Mouse (Mus musculus): Measurements from ENCODE around the gene Tarm1. TPM values are rescaled to one million over a fixed set of nuclear protein-coding genes. Genes with fewer than 3 reads are reported as not detected.

The Tarm1 gene
- not detected in 2 replicates for total RNA-seq (2014; rRNA removed)
- 0.10 TPM in 1 of 2 replicates, not detected in the other for polyA plus RNA-seq (2015; fragmentation: Nextera tagmentation; extraction: Ambion mirVana)

- Histone ChIP-seq H3K27ac (no peak within 1 kb of the TSS), H3K4me2 (ENCODE audit: low read depth, low read length) (no peak within 1 kb of the TSS), H3K4me3 (ENCODE audit: low read length) (no peak within 1 kb of the TSS), H3K9me3 (ENCODE audit: low read length) (no peaks in the 10 kb centered on the region; the same call in 1 of the 2 replicates), H3K36me3 (ENCODE audit: insufficient read depth, low read length) (no peaks in the 10 kb centered on the region), H3K4me1 (ENCODE audit: insufficient read depth, low read length) (no peaks in the 10 kb centered on the region), H3K27me3 (ENCODE audit: insufficient read depth, low read length) (no peaks in the 10 kb centered on the region), H3K9ac (replicated peaks; ENCODE audit: low read length) (no peak within 1 kb of the TSS)
- DNase-seq (ENCODE audit: low spot score) (no peak), ATAC-seq (no peak)
- TF ChIP-seq CTCF (IDR thresholded peaks at IDR 0.05; ENCODE audit: low read depth) = no peak
- WGBS = 89% methylated on average over 6 of the region's 6 CpGs
These were observed at the start of gene Tarm1 for GRCm38 (mm10) chr7:3502439-3502838. Tarm1 (minus strand) TSS chr7:3502624.

GRCm38 (mm10) chr7:3505913-3506312, 3.5 kb upstream of the Tarm1 start:
- no peaks in the 10 kb centered on the region; the same call in 1 of the 2 replicates for H3K9me3 ChIP-seq (ENCODE audit: low read length)
- no peaks in the 10 kb centered on the region for H3K36me3 ChIP-seq (ENCODE audit: insufficient read depth, low read length)
- 80% methylated on average over 3 of the region's 3 CpGs for WGBS
- TF ChIP-seq CTCF (IDR thresholded peaks at IDR 0.05; ENCODE audit: low read depth) = no peak
- ATAC-seq (no peak), DNase-seq (ENCODE audit: low spot score) (no peak)
- no peak overlapping the region for H3K4me3 ChIP-seq (ENCODE audit: low read length)
- H3K27me3 ChIP-seq (ENCODE audit: insufficient read depth, low read length) = no peaks in the 10 kb centered on the region
- no peaks in the 10 kb centered on the region for H3K4me1 ChIP-seq (ENCODE audit: insufficient read depth, low read length)
- H3K27ac ChIP-seq = no peak overlapping the region
- H3K9ac ChIP-seq (replicated peaks; ENCODE audit: low read length) = no peak overlapping the region
- H3K4me2 ChIP-seq (ENCODE audit: low read depth, low read length) = no peak overlapping the region

GRCm38 (mm10) chr7:3500406-3500805, 2.0 kb downstream of the Tarm1 start:
- TF ChIP-seq CTCF (IDR thresholded peaks at IDR 0.05; ENCODE audit: low read depth) = no peak
- H3K36me3 ChIP-seq (ENCODE audit: insufficient read depth, low read length) = no peaks in the 10 kb centered on the region
- H3K4me3 ChIP-seq (ENCODE audit: low read length) = no peak overlapping the region
- 91% methylated on average over 1 of the region's 1 CpGs for WGBS
- no peak overlapping the region for H3K9ac ChIP-seq (replicated peaks; ENCODE audit: low read length)
- DNase-seq (ENCODE audit: low spot score) (no peak), ATAC-seq (no peak)
- no peaks in the 10 kb centered on the region for H3K27me3 ChIP-seq (ENCODE audit: insufficient read depth, low read length)
- no peak overlapping the region for H3K4me2 ChIP-seq (ENCODE audit: low read depth, low read length)
- H3K4me1 ChIP-seq (ENCODE audit: insufficient read depth, low read length) = no peaks in the 10 kb centered on the region
- H3K27ac ChIP-seq = no peak overlapping the region
- H3K9me3 ChIP-seq (ENCODE audit: low read length) = no peaks in the 10 kb centered on the region; the same call in 1 of the 2 replicates

- 91% methylated on average over 6 of the region's 6 CpGs for WGBS
- no peak for TF ChIP-seq CTCF (IDR thresholded peaks at IDR 0.05; ENCODE audit: low read depth)
- Histone ChIP-seq H3K27me3 (ENCODE audit: insufficient read depth, low read length) (no peaks in the 10 kb centered on the region), H3K4me2 (ENCODE audit: low read depth, low read length) (no peak overlapping the region), H3K4me1 (ENCODE audit: insufficient read depth, low read length) (no peaks in the 10 kb centered on the region), H3K36me3 (ENCODE audit: insufficient read depth, low read length) (no peaks in the 10 kb centered on the region), H3K9ac (replicated peaks; ENCODE audit: low read length) (no peak overlapping the region), H3K4me3 (ENCODE audit: low read length) (no peak overlapping the region), H3K9me3 (ENCODE audit: low read length) (no peaks in the 10 kb centered on the region), H3K27ac (no peak overlapping the region)
- no peak for DNase-seq (ENCODE audit: low spot score)
- ATAC-seq = no peak
These were observed 20.3 kb downstream of the Tarm1 start for GRCm38 (mm10) chr7:3481948-3482608.

GRCm38 (mm10) chr7:3476728-3477127, 25.7 kb downstream of the Tarm1 start:
- TF ChIP-seq CTCF (IDR thresholded peaks at IDR 0.05; ENCODE audit: low read depth) = no peak
- H3K27ac ChIP-seq = no peak overlapping the region
- no peaks in the 10 kb centered on the region for H3K9me3 ChIP-seq (ENCODE audit: low read length)
- no peak overlapping the region for H3K4me2 ChIP-seq (ENCODE audit: low read depth, low read length)
- no peaks in the 10 kb centered on the region for H3K36me3 ChIP-seq (ENCODE audit: insufficient read depth, low read length)
- DNase-seq (ENCODE audit: low spot score) (no peak), ATAC-seq (no peak)
- no peaks in the 10 kb centered on the region for H3K27me3 ChIP-seq (ENCODE audit: insufficient read depth, low read length)
- WGBS = 71% methylated on average over 5 of the region's 5 CpGs
- no peaks in the 10 kb centered on the region for H3K4me1 ChIP-seq (ENCODE audit: insufficient read depth, low read length)
- H3K4me3 ChIP-seq (ENCODE audit: low read length) = no peak overlapping the region
- H3K9ac ChIP-seq (replicated peaks; ENCODE audit: low read length) = no peak overlapping the region

GRCm38 (mm10) chr7:3474291-3475080, 27.9 kb downstream of the Tarm1 start:
- ATAC-seq (peak; percentile 55; the same call in 1 of the 2 replicates), DNase-seq (ENCODE audit: low spot score) (peak; percentile 18)
- TF ChIP-seq CTCF (IDR thresholded peaks at IDR 0.05; ENCODE audit: low read depth) = 0 out of 2 replicates have a peak, but pooled peaks have one; percentile 20
- no peaks in the 10 kb centered on the region for H3K36me3 ChIP-seq (ENCODE audit: insufficient read depth, low read length)
- H3K27me3 ChIP-seq (ENCODE audit: insufficient read depth, low read length) = no peaks in the 10 kb centered on the region
- peak overlapping the region; percentile 42 for H3K4me2 ChIP-seq (ENCODE audit: low read depth, low read length)
- WGBS = 7% methylated on average over 19 of the region's 19 CpGs
- no peaks in the 10 kb centered on the region for H3K9me3 ChIP-seq (ENCODE audit: low read length)
- H3K4me1 ChIP-seq (ENCODE audit: insufficient read depth, low read length) = no peaks in the 10 kb centered on the region
- H3K9ac ChIP-seq (replicated peaks; ENCODE audit: low read length) = no peak overlapping the region
- H3K27ac ChIP-seq = no peak overlapping the region
- no peak overlapping the region for H3K4me3 ChIP-seq (ENCODE audit: low read length)
